Mouse (Mus musculus) intestine, postnatal 0 days (tissue): ENCODE measurements around the gene Dync1h1. TPM values are rescaled to one million over a fixed set of nuclear protein-coding genes. Genes with fewer than 3 reads are reported as not detected.
A peak's percentile ranks its signal among the peaks of the same experiment; 100 is the strongest.

Experiments
- ATAC-seq: fragments of 200-750 bp; cut with Nextera tagmentation; 2 replicates; pipeline ENCODE4 v1.8.0; 2017; ENCODE audit warnings: mild to moderate bottlenecking, moderate TSS enrichment, moderate library complexity
- H3K27ac ChIP-seq: fragments of 300-500 bp; sonication (generic); 2 replicates; pipeline ENCODE4 v1.5.1; 2014; ENCODE audit warnings: mild to moderate bottlenecking, low read depth, low read length, moderate library complexity
- H3K27me3 ChIP-seq: fragments of 300-500 bp; sonication (generic); replicated peaks from 2 replicates; pipeline ENCODE4 v1.6.1; 2014; ENCODE audit warnings: low read length, mixed read lengths; ENCODE audit not compliant: control insufficient read depth, insufficient read depth
- H3K36me3 ChIP-seq: fragments of 300-500 bp; sonication (generic); 2 replicates; pipeline ENCODE4 v1.6.1; 2014; ENCODE audit warnings: mild to moderate bottlenecking, moderate library complexity; ENCODE audit not compliant: control insufficient read depth, insufficient read depth
- H3K4me1 ChIP-seq: fragments of 300-500 bp; sonication (generic); replicated peaks from 2 replicates; pipeline ENCODE4 v1.6.1; 2014; ENCODE audit warnings: antibody characterized with exemption, low read length, mixed read lengths; ENCODE audit not compliant: control insufficient read depth, insufficient read depth
- H3K4me2 ChIP-seq: fragments of 300-500 bp; sonication (generic); replicated peaks from 2 replicates; pipeline ENCODE4 v1.6.1; 2014; ENCODE audit warnings: low read depth, mild to moderate bottlenecking, moderate library complexity
- H3K4me3 ChIP-seq: fragments of 300-500 bp; sonication (generic); 2 replicates; pipeline ENCODE4 v1.5.1; 2014; ENCODE audit warnings: low read depth, low read length
- H3K9ac ChIP-seq: fragments of 300-500 bp; sonication (generic); 2 replicates; pipeline ENCODE4 v1.6.1; 2014; ENCODE audit warnings: mild to moderate bottlenecking, low read depth, low read length
- H3K9me3 ChIP-seq: fragments of 300-500 bp; sonication (generic); 2 replicates; pipeline ENCODE4 v1.6.1; 2016; ENCODE audit warnings: mixed run types; ENCODE audit not compliant: control insufficient read depth
- CTCF ChIP-seq: sonication (generic); IDR thresholded peaks from 2 replicates; pipeline ENCODE4 v1.5.1; 2016; ENCODE audit warnings: low read depth, mild to moderate bottlenecking, control low read depth, antibody characterized with exemption, moderate library complexity
- WGBS: fragments of 180-500 bp; shearing (Covaris S2); extraction: QIAGEN DNeasy Blood & Tissue Kit; methylation state at CpG from one replicate; pipeline ENCODE4 v1.1.7; 2014; 5-methylcytosine and 5-hydroxymethylcytosine counted together
- polyA plus RNA-seq: library from polyadenylated mRNA; unstranded; fragments of >200 nt; fragmentation: Nextera tagmentation; extraction: Ambion mirVana; gene quantifications from 2 replicates; pipeline ENCODE4 v1.2.1, GENCODE M21; 2015

Dync1h1 gene
- polyA plus RNA-seq, 1 experiment from 2014 or later = 19.7 TPM

GRCm38 (mm10) chr12:110558175-110558574 lies 43.1 kb upstream of the Dync1h1 start:
- Histone ChIP-seq H3K36me3 (peaks cover 91% of the 10 kb centered on the region), H3K4me1 (no peaks in the 10 kb centered on the region), H3K27me3 (no peaks in the 10 kb centered on the region), H3K4me3 (no peak overlapping the region), H3K9ac (no peak overlapping the region), H3K27ac (no peak overlapping the region), H3K9me3 (no peaks in the 10 kb centered on the region), H3K4me2 (no peak overlapping the region)
- TF ChIP-seq CTCF = no peak
- ATAC-seq = no peak
- 98% methylated on average over 7 of the region's 7 CpGs for WGBS

- no peak for ATAC-seq
- peaks cover 93% of the 10 kb centered on the region for H3K36me3 ChIP-seq
- TF ChIP-seq CTCF = no peak
- no peak overlapping the region for H3K4me3 ChIP-seq
- WGBS = 69% methylated on average over 11 of the region's 11 CpGs
- H3K9me3 ChIP-seq = no peaks in the 10 kb centered on the region
- no peak overlapping the region for H3K4me2 ChIP-seq
- no peaks in the 10 kb centered on the region for H3K27me3 ChIP-seq
- H3K27ac ChIP-seq = peak overlapping the region; percentile 15; the same call in 1 of the 2 replicates
- no peak overlapping the region for H3K9ac ChIP-seq
- no peaks in the 10 kb centered on the region for H3K4me1 ChIP-seq
Measured at GRCm38 (mm10) chr12:110563383-110563782, 37.9 kb upstream of the Dync1h1 start.

- WGBS = 93% methylated on average over 11 of the region's 11 CpGs
- Histone ChIP-seq H3K27me3 (no peaks in the 10 kb centered on the region), H3K4me1 (no peaks in the 10 kb centered on the region), H3K9ac (no peak overlapping the region), H3K4me2 (no peak overlapping the region), H3K27ac (no peak overlapping the region), H3K9me3 (no peaks in the 10 kb centered on the region), H3K4me3 (no peak overlapping the region), H3K36me3 (peaks cover 93% of the 10 kb centered on the region)
- TF ChIP-seq CTCF = no peak
- ATAC-seq = no peak
Measured at GRCm38 (mm10) chr12:110564848-110565247, 36.4 kb upstream of the Dync1h1 start.

DNA sequence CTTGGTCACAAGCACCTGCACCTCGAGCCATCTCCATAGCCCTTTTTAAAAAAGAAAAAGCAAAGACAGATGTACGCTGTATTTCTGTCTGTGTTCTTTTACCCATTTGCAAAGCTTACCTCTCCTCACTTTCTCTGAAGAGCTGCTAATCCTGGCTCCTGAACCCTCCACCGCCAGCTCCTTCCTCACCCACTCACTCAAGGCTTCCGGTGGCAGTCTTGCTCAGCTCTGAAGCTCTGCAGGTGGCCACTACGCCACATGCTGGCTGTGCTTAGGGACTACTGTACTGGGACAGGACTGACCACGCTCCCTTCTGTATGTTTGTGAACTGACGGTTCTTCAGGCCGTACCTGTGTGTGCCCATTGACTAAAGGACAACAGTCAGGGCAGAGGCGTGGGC lies 34.9 kb upstream of the Dync1h1 start:
- Histone ChIP-seq H3K36me3 (peaks cover 91% of the 10 kb centered on the region), H3K4me3 (no peak overlapping the region), H3K4me2 (no peak overlapping the region), H3K27me3 (no peaks in the 10 kb centered on the region), H3K9ac (no peak overlapping the region), H3K27ac (no peak overlapping the region), H3K9me3 (no peaks in the 10 kb centered on the region), H3K4me1 (no peaks in the 10 kb centered on the region)
- TF ChIP-seq CTCF = 0 out of 2 replicates have a peak, but pooled peaks have one; percentile 6
- ATAC-seq = no peak
- 94% methylated on average over 9 of the region's 9 CpGs for WGBS

- Histone ChIP-seq H3K4me2 (no peak overlapping the region), H3K36me3 (peaks cover 88% of the 10 kb centered on the region), H3K4me1 (no peaks in the 10 kb centered on the region), H3K4me3 (no peak overlapping the region), H3K9me3 (no peaks in the 10 kb centered on the region), H3K27ac (no peak overlapping the region), H3K27me3 (no peaks in the 10 kb centered on the region), H3K9ac (no peak overlapping the region)
- ATAC-seq = no peak
- TF ChIP-seq CTCF = no peak
- WGBS = 94% methylated on average over 10 of the region's 10 CpGs
Measured at GRCm38 (mm10) chr12:110571050-110571449, 30.2 kb upstream of the Dync1h1 start.

DNA sequence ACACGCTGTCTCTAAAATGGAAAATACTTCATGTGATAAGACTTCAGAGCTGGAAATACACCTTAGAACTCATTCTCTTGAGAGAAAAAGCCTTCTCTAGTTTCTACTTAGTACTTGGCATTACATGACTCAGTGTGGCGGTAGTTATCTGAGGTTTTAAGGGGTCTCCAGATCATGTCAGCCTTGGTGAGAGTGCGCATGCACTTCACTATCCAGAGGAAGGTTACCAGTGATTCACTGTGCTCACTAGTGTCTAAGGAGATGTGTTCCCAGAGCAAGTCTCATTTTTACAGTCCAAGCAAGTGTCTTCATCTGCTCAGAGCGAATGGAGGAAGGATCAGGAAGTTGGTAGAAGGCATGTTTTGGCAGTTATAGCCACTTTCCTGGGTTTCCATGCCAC lies 28.9 kb upstream of the Dync1h1 start:
- 96% methylated on average over 4 of the region's 4 CpGs for WGBS
- H3K9me3 ChIP-seq = no peaks in the 10 kb centered on the region
- no peak for TF ChIP-seq CTCF
- H3K4me2 ChIP-seq = no peak overlapping the region
- no peak overlapping the region for H3K9ac ChIP-seq
- H3K27me3 ChIP-seq = no peaks in the 10 kb centered on the region
- no peak for ATAC-seq
- H3K27ac ChIP-seq = no peak overlapping the region
- H3K4me3 ChIP-seq = no peak overlapping the region
- H3K36me3 ChIP-seq = peaks cover 80% of the 10 kb centered on the region
- no peaks in the 10 kb centered on the region for H3K4me1 ChIP-seq

DNA sequence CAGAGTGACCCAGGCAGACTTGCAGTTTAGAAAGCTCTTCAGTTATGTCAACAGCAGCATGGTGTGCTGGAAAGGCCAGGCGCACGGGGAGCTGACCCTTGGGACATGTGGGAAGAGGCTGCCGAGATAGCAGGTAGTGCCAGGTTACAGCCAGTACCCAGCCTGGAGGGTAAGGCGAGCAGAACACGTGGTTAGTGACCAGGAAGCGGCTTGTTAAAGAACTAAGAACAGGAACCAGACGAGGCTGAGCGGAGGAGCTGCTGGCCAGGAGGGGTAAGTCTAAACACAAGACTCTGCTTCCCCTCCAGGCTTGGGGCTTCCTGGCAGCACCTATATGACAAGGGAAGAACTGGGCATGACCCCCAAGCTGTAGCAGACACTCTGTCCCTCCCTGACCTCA lies 27.6 kb upstream of the Dync1h1 start:
- H3K9me3 ChIP-seq = no peaks in the 10 kb centered on the region
- H3K27ac ChIP-seq = no peak overlapping the region
- H3K4me1 ChIP-seq = no peaks in the 10 kb centered on the region
- no peak for ATAC-seq
- no peak overlapping the region for H3K9ac ChIP-seq
- WGBS = 86% methylated on average over 8 of the region's 8 CpGs
- TF ChIP-seq CTCF = no peak
- no peaks in the 10 kb centered on the region for H3K27me3 ChIP-seq
- H3K36me3 ChIP-seq = peaks cover 73% of the 10 kb centered on the region
- H3K4me2 ChIP-seq = no peak overlapping the region
- no peak overlapping the region for H3K4me3 ChIP-seq
